Mouse (Mus musculus) heart, embryonic 16.5 days (tissue): ENCODE measurements around the gene Odf3b. TPM values are rescaled to one million over a fixed set of nuclear protein-coding genes. Genes with fewer than 3 reads are reported as not detected.

Experiments
- ATAC-seq: fragments of 200-750 bp; cut with Nextera tagmentation; replicated peaks from 2 replicates; pipeline ENCODE4 v1.8.0; 2017; ENCODE audit warnings: moderate number of reproducible peaks; ENCODE audit not compliant: insufficient read depth, low FRiP score; ENCODE audit errors: extremely low read depth
- H3K27ac ChIP-seq: fragments of 300-500 bp; sonication (generic); 2 replicates; pipeline ENCODE4 v1.5.1; 2014; ENCODE audit warnings: mild to moderate bottlenecking, low read length, control low read depth, moderate library complexity
- H3K27me3 ChIP-seq: fragments of 300-500 bp; sonication (generic); 2 replicates; pipeline ENCODE4 v1.6.1; 2014; ENCODE audit warnings: low read length, mixed read lengths; ENCODE audit not compliant: control insufficient read depth, insufficient read depth
- H3K36me3 ChIP-seq: fragments of 300-500 bp; sonication (generic); 2 replicates; pipeline ENCODE4 v1.6.1; 2014; ENCODE audit not compliant: control insufficient read depth, insufficient read depth
- H3K4me1 ChIP-seq: fragments of 300-500 bp; sonication (generic); 2 replicates; pipeline ENCODE4 v1.6.1; 2014; ENCODE audit warnings: low read length, mixed read lengths; ENCODE audit not compliant: control insufficient read depth, insufficient read depth
- H3K4me2 ChIP-seq: fragments of 300-500 bp; sonication (generic); 2 replicates; pipeline ENCODE4 v1.6.1; 2014; ENCODE audit warnings: low read depth, mild to moderate bottlenecking, control low read depth, low read length
- H3K4me3 ChIP-seq: fragments of 300-500 bp; sonication (generic); 2 replicates; pipeline ENCODE4 v1.5.1; 2014; ENCODE audit warnings: mild to moderate bottlenecking, control low read depth, low read length
- H3K9ac ChIP-seq: fragments of 300-500 bp; sonication (generic); 2 replicates; pipeline ENCODE4 v1.6.1; 2014; ENCODE audit warnings: low read length, control low read depth
- H3K9me3 ChIP-seq: fragments of 300-500 bp; sonication (generic); replicated peaks from 2 replicates; pipeline ENCODE4 v1.6.1; 2016; ENCODE audit warnings: low read length; ENCODE audit not compliant: control insufficient read depth
- WGBS: fragments of 180-500 bp; shearing (Covaris S2); extraction: QIAGEN DNeasy Blood & Tissue Kit; methylation state at CpG from one replicate; pipeline ENCODE4 v1.1.7; 2014; 5-methylcytosine and 5-hydroxymethylcytosine counted together
- polyA plus RNA-seq: library from polyadenylated mRNA; unstranded; fragments of >200 nt; fragmentation: Nextera tagmentation; extraction: Ambion mirVana; gene quantifications from 2 replicates; pipeline ENCODE4 v1.2.1, GENCODE M21; 2015

Gene Odf3b
- polyA plus RNA-seq, 1 experiment from 2014 or later, result 1.9 TPM

DNA sequence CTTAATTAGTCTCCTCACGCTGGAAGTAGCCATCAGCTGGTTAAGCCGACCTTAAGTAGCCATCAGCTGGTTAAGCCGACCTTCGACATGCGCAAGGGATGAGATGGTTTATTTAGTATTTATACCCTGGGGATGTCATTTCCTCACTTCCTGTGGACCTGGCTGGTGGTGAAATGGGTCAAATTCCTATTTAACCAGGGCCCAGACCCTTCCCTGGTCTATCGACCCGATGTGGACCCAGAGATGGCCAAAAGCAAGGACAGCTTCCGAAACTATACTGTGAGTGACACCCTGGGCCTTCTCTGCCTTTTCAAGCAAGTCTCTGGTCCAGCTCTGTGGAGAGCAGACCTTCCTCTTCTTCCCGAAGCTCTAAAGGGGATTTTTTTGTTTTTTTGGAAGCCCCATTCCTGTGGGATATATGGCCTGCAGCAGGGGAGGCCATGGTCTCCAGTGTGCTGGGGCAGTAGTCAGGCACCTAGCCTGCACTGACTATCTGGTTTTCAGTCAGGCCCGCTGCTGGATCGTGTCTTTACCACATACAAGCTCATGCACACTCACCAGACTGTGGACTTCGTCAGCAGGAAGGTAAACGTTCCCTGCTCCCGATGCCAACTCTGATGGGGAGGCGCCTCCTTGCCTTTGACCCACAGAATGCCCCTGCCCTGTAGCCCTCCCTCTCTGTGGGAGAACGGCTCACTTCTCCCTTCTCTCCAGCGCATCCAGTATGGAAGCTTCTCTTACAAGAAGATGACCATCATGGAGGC, 44.1 kb downstream of the Odf3b start:
- Histone ChIP-seq H3K27ac (no peak overlapping the region), H3K4me1 (no peaks in the 10 kb centered on the region), H3K27me3 (no peaks in the 10 kb centered on the region), H3K9ac (no peak overlapping the region), H3K36me3 (no peaks in the 10 kb centered on the region), H3K9me3 (no peaks in the 10 kb centered on the region), H3K4me2 (no peak overlapping the region), H3K4me3 (no peak overlapping the region)
- WGBS, result 79% methylated on average over 17 of the region's 17 CpGs
- ATAC-seq, result no peak

- Histone ChIP-seq H3K4me3 (no peak within 1 kb of the TSS), H3K36me3 (no peaks in the 10 kb centered on the region), H3K4me2 (no peak within 1 kb of the TSS), H3K4me1 (no peaks in the 10 kb centered on the region), H3K27me3 (no peaks in the 10 kb centered on the region), H3K27ac (no peak within 1 kb of the TSS), H3K9ac (no peak within 1 kb of the TSS), H3K9me3 (no peaks in the 10 kb centered on the region)
- WGBS, result 89% methylated on average over 7 of the region's 7 CpGs
- no peak for ATAC-seq
Observed at GRCm38 (mm10) chr15:89334271-89334670, 44.8 kb downstream of the Odf3b start, which contains the start of gene Miox. TSS of gene Miox (plus strand) at chr15:89334398.

Other genes starting within 250 kb of the Odf3b start
- gene Mapk12, start 238.6 kb downstream of the Odf3b start, polyA plus RNA-seq, result 17.7 and 18.4 TPM in 2 replicates
- 3.6 and 4.1 TPM in 2 replicates for gene Mapk11, start 229.7 kb downstream of the Odf3b start, polyA plus RNA-seq
- 91.8 and 104 TPM in 2 replicates for gene Plxnb2, start 198.5 kb downstream of the Odf3b start, polyA plus RNA-seq
- 18.9 and 19.0 TPM in 2 replicates for gene Dennd6b, start 182.8 kb downstream of the Odf3b start, polyA plus RNA-seq
- gene Ppp6r2, start 167.7 kb downstream of the Odf3b start, polyA plus RNA-seq, result 18.2 and 21.3 TPM in 2 replicates
- gene Sbf1, start 64.0 kb downstream of the Odf3b start, polyA plus RNA-seq, result 43.0 and 43.6 TPM in 2 replicates
- gene Adm2, start 56.6 kb downstream of the Odf3b start, polyA plus RNA-seq, result 0.19 and 0.42 TPM in 2 replicates
- not detected in 2 replicates for gene Miox, start 44.9 kb downstream of the Odf3b start, polyA plus RNA-seq
- 54.5 and 56.5 TPM in 2 replicates for gene Lmf2, start 23.6 kb downstream of the Odf3b start, polyA plus RNA-seq
- 101 and 108 TPM in 2 replicates for gene Ncaph2, start 23.6 kb downstream of the Odf3b start, polyA plus RNA-seq
- 10.0 and 11.9 TPM in 2 replicates for gene Sco2, start 5.4 kb downstream of the Odf3b start, polyA plus RNA-seq
- 0.92 and 0.97 TPM in 2 replicates for gene Tymp, start 2.2 kb downstream of the Odf3b start, polyA plus RNA-seq
- gene Klhdc7b, start 5.6 kb upstream of the Odf3b start, polyA plus RNA-seq, result not detected in 2 replicates
- not detected in 2 replicates for gene Syce3, start 31.2 kb upstream of the Odf3b start, polyA plus RNA-seq
- 241 and 243 TPM in 2 replicates for gene Cpt1b, start 46.6 kb upstream of the Odf3b start, polyA plus RNA-seq
- gene C730034F03Rik, start 50.3 kb upstream of the Odf3b start, polyA plus RNA-seq, result 3.8 and 4.1 TPM in 2 replicates
- 0.19 and 0.35 TPM in 2 replicates for gene Gm44502, start 50.4 kb upstream of the Odf3b start, polyA plus RNA-seq
- 80.5 and 84.9 TPM in 2 replicates for gene Chkb, start 50.6 kb upstream of the Odf3b start, polyA plus RNA-seq
- 0.11 and 0.29 TPM in 2 replicates for gene Mapk8ip2, start 74.6 kb upstream of the Odf3b start, polyA plus RNA-seq
- gene Arsa, start 98.1 kb upstream of the Odf3b start, polyA plus RNA-seq, result 15.9 and 17.3 TPM in 2 replicates
- gene Shank3, start 120.3 kb upstream of the Odf3b start, polyA plus RNA-seq, result 1.6 and 2.0 TPM in 2 replicates
- gene Acr, start 189.0 kb upstream of the Odf3b start, polyA plus RNA-seq, result 0.16 and 0.22 TPM in 2 replicates
- 20.0 and 21.8 TPM in 2 replicates for gene Rabl2, start 212.6 kb upstream of the Odf3b start, polyA plus RNA-seq